Mouse (Mus musculus) lung, postnatal 0 days (tissue): ENCODE results near the gene Bag5.

Experiments used
- CTCF ChIP-seq: IDR thresholded peaks from 2 replicates; pipeline ENCODE4 v1.5.1; 2016; ENCODE audit warnings: antibody characterized with exemption, mild to moderate bottlenecking
- EP300 ChIP-seq: IDR thresholded peaks from 2 replicates; pipeline ENCODE4 v1.6.1; 2016; ENCODE audit warnings: antibody characterized with exemption, mild to moderate bottlenecking, control low read depth

- no peak for TF ChIP-seq CTCF
- no peak for TF ChIP-seq EP300
These were observed 40.3 kb upstream of the Bag5 start for GRCm38 (mm10) chr12:111753347-111753746.
